Mouse (Mus musculus) hindbrain, embryonic 15.5 days (tissue): ENCODE results near the gene Hinfp. TPM values are rescaled to one million over a fixed set of nuclear protein-coding genes. Genes with fewer than 3 reads are reported as not detected.
A peak's percentile ranks its signal among the peaks of the same experiment; 100 is the strongest.

Source experiments
- ATAC-seq: fragments of 200-750 bp; cut with Nextera tagmentation; 2 replicates; pipeline ENCODE4 v1.8.0; 2017; ENCODE audit warnings: low read depth, moderate number of reproducible peaks, moderate TSS enrichment; ENCODE audit not compliant: low FRiP score
- H3K27ac ChIP-seq: fragments of 300-500 bp; sonication (generic); replicated peaks from 2 replicates; pipeline ENCODE4 v1.5.1; 2015; ENCODE audit warnings: mild to moderate bottlenecking, inconsistent platforms
- H3K27me3 ChIP-seq: fragments of 300-500 bp; sonication (generic); 2 replicates; pipeline ENCODE4 v1.6.1; 2015; ENCODE audit warnings: control low read depth, inconsistent platforms
- H3K36me3 ChIP-seq: fragments of 300-500 bp; sonication (generic); 2 replicates; pipeline ENCODE4 v1.6.1; 2015; ENCODE audit warnings: control low read depth, inconsistent platforms
- H3K4me1 ChIP-seq: fragments of 300-500 bp; sonication (generic); replicated peaks from 2 replicates; pipeline ENCODE4 v1.6.1; 2015; ENCODE audit warnings: control low read depth, inconsistent platforms
- H3K4me2 ChIP-seq: fragments of 300-500 bp; sonication (generic); 2 replicates; pipeline ENCODE4 v1.6.1; 2015; ENCODE audit warnings: moderate library complexity, mild to moderate bottlenecking, inconsistent platforms
- H3K4me3 ChIP-seq: fragments of 300-500 bp; sonication (generic); 2 replicates; pipeline ENCODE4 v1.5.1; 2015; ENCODE audit warnings: mild to moderate bottlenecking, inconsistent platforms
- H3K9ac ChIP-seq: fragments of 300-500 bp; sonication (generic); 2 replicates; pipeline ENCODE4 v1.6.1; 2015; ENCODE audit warnings: inconsistent platforms
- H3K9me3 ChIP-seq: fragments of 300-500 bp; sonication (generic); 2 replicates; pipeline ENCODE4 v1.6.1; 2016; ENCODE audit warnings: control low read depth, inconsistent platforms
- WGBS: fragments of 180-500 bp; shearing (Covaris S2); methylation state at CpG from one replicate; pipeline ENCODE4 v1.1.7; 2015; 5-methylcytosine and 5-hydroxymethylcytosine counted together
- polyA plus RNA-seq: library from polyadenylated mRNA; unstranded; fragments of >200 nt; fragmentation: Nextera tagmentation; extraction: Ambion mirVana; gene quantifications from 2 replicates; pipeline ENCODE4 v1.2.1, GENCODE M21; 2015

Gene Hinfp
- 25.7 and 28.8 TPM in 2 replicates for polyA plus RNA-seq

DNA sequence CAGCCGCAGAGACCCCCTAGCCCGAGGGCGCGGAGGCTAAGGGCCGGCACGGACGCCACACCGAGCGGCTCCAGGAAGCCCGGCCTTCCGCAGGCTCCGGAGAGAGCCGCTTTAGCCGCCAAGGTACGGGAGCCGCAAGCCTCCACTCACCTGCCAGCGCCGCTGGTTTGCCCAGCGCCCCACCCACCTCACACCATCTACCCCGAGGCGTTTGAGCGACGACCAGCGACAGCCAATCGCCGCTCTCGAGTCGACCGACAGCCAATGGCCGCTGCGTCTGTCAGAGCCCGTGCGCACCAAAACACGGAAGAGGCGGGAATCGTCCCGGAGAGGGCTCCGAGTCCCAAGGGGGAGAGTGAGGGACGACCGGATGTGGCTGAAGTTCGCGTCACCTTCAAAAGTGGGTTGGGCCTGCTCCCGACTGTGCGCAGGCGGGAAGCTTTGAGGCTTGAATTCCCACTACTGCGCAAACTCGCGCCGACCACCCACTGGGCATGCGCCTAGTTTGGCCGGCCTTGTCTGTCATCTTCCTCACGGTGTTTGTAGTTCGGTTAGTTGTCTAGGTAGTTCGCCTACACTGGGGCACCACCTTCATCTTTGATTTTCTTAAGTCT lies at the start of gene Hinfp:
Gene Hinfp (minus strand): TSS at position 206 of the 614 bp plus-strand sequence.
- under 1% methylated on average over 54 of the region's 54 CpGs for WGBS
- Histone ChIP-seq H3K27me3 (no peaks in the 10 kb centered on the region), H3K36me3 (peaks cover 15% of the 10 kb centered on the region), H3K4me1 (peaks cover 14% of the 10 kb centered on the region), H3K9me3 (no peaks in the 10 kb centered on the region), H3K4me2 (peak within 1 kb of the TSS; percentile 67), H3K4me3 (peak within 1 kb of the TSS; percentile 71), H3K9ac (peak within 1 kb of the TSS; percentile 90), H3K27ac (peak within 1 kb of the TSS; percentile 83)
- ATAC-seq = peak; percentile 98

DNA sequence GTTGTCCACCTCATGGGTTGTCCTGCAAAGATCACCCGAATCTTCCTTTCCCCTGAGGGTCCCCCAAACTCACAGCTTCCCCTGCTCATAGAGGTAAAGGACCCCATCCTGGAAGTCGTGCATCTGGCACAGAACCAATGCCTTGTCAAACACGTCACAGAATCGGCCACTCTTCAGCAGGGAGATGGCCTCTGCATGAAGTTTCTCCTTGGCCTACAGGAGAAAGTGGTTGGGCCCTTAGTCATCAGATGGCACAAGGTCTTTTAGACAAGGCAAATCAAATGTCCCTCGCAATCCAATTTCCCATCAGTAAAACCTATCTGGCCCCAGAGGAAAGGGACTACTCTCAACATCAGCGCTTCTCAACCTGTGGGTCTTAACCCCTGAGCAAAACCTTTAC lies 47.7 kb upstream of the Hinfp start:
- peaks cover 94% of the 10 kb centered on the region for H3K36me3 ChIP-seq
- H3K4me3 ChIP-seq = no peak overlapping the region
- no peak for ATAC-seq
- no peak overlapping the region for H3K27ac ChIP-seq
- no peaks in the 10 kb centered on the region for H3K9me3 ChIP-seq
- no peaks in the 10 kb centered on the region for H3K4me1 ChIP-seq
- WGBS = 95% methylated on average over 6 of the region's 6 CpGs
- H3K27me3 ChIP-seq = no peaks in the 10 kb centered on the region
- H3K4me2 ChIP-seq = no peak overlapping the region
- H3K9ac ChIP-seq = no peak overlapping the region

DNA sequence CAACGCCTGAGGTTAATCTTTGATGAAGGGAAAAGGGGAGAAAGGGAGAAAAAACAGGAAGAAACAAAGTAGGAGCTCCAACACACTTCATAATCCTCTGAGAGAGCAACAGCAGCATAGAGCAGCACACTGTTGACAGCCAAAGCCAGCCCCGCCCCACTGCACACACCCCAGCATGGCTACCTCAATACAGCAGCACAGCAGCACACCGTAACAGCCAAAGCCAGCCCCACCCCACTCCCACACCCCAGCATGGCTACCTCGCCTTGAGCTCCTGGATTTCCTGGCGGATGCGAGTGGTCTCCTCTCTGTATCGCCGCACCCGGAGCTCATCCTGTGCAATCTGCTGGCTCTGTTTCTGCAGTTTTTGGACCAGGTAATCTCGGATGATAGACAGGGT lies 46.9 kb upstream of the Hinfp start:
- ATAC-seq = no peak
- H3K4me1 ChIP-seq = no peaks in the 10 kb centered on the region
- H3K27ac ChIP-seq = no peak overlapping the region
- H3K4me2 ChIP-seq = no peak overlapping the region
- peaks cover 94% of the 10 kb centered on the region for H3K36me3 ChIP-seq
- H3K4me3 ChIP-seq = no peak overlapping the region
- no peak overlapping the region for H3K9ac ChIP-seq
- 94% methylated on average over 10 of the region's 10 CpGs for WGBS
- no peaks in the 10 kb centered on the region for H3K27me3 ChIP-seq
- H3K9me3 ChIP-seq = no peaks in the 10 kb centered on the region

DNA sequence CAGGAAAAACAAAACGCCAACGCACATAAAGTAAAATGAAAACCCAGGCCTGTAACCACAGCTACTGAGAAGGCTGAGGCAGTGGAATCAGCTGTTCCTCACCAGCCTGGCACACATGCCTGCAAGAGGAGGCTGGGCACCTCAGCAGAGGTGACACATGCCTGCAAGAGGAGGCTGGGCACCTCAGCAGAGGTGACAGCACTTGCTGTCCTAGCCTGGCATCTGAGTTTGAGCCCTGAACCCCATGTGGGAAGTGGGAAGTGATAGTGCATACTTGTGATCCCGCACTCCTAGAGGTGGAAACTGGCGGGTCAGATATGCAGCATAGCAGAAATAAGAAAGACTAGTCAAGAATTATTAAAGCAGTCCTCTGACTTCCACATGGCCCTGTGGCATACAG lies 45.9 kb upstream of the Hinfp start:
- H3K36me3 ChIP-seq = peaks cover 91% of the 10 kb centered on the region
- no peaks in the 10 kb centered on the region for H3K27me3 ChIP-seq
- no peak overlapping the region for H3K4me2 ChIP-seq
- WGBS = 94% methylated on average over 4 of the region's 4 CpGs
- no peak overlapping the region for H3K27ac ChIP-seq
- no peak overlapping the region for H3K9ac ChIP-seq
- H3K4me3 ChIP-seq = no peak overlapping the region
- no peaks in the 10 kb centered on the region for H3K9me3 ChIP-seq
- ATAC-seq = no peak
- H3K4me1 ChIP-seq = no peaks in the 10 kb centered on the region

DNA sequence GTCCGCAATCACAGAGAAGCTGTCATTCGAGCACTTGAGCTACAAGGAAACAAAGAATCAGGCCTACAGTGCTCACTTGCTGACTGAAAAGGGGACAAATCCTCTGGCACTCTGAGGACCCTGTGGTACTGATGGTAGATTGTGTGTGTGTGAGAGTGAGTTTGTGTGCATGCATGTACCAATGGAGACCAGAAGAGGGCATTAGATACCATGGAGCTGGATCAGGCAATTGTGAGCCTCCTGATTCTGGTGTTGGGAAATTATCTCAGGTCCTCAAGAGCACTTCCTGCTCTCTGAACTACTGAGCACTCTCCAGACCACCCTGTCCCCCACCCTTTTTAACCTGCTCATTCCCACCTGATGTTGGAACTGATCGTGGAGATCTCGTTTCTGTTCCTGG lies 43.1 kb upstream of the Hinfp start:
- no peaks in the 10 kb centered on the region for H3K9me3 ChIP-seq
- peaks cover 62% of the 10 kb centered on the region for H3K36me3 ChIP-seq
- 95% methylated on average over 4 of the region's 4 CpGs for WGBS
- peaks cover 5% of the 10 kb centered on the region; the same call in 1 of the 2 replicates for H3K4me1 ChIP-seq
- no peak overlapping the region for H3K9ac ChIP-seq
- H3K27ac ChIP-seq = no peak overlapping the region
- no peaks in the 10 kb centered on the region for H3K27me3 ChIP-seq
- no peak overlapping the region for H3K4me3 ChIP-seq
- H3K4me2 ChIP-seq = no peak overlapping the region
- no peak for ATAC-seq

GRCm38 (mm10) chr9:44347621-44348020 lies 42.1 kb upstream of the Hinfp start:
- no peak for ATAC-seq

GRCm38 (mm10) chr9:44347166-44347565 lies 41.7 kb upstream of the Hinfp start:
- no peak overlapping the region for H3K4me2 ChIP-seq
- H3K4me1 ChIP-seq = peaks cover 14% of the 10 kb centered on the region
- 95% methylated on average over 9 of the region's 9 CpGs for WGBS
- no peak for ATAC-seq
- no peaks in the 10 kb centered on the region for H3K9me3 ChIP-seq
- H3K27me3 ChIP-seq = no peaks in the 10 kb centered on the region
- no peak overlapping the region for H3K27ac ChIP-seq
- H3K4me3 ChIP-seq = no peak overlapping the region
- H3K36me3 ChIP-seq = peaks cover 48% of the 10 kb centered on the region
- H3K9ac ChIP-seq = no peak overlapping the region

More at GRCm38 (mm10) chr9:44347621-44348020, 42.1 kb upstream of the Hinfp start:
- 93% methylated on average over 4 of the region's 4 CpGs for WGBS
- H3K4me2 ChIP-seq = no peak overlapping the region
- no peaks in the 10 kb centered on the region for H3K27me3 ChIP-seq
- no peaks in the 10 kb centered on the region for H3K9me3 ChIP-seq
- no peak overlapping the region for H3K4me3 ChIP-seq
- peaks cover 11% of the 10 kb centered on the region for H3K4me1 ChIP-seq
- no peak overlapping the region for H3K27ac ChIP-seq
- H3K9ac ChIP-seq = no peak overlapping the region
- peaks cover 53% of the 10 kb centered on the region for H3K36me3 ChIP-seq

DNA sequence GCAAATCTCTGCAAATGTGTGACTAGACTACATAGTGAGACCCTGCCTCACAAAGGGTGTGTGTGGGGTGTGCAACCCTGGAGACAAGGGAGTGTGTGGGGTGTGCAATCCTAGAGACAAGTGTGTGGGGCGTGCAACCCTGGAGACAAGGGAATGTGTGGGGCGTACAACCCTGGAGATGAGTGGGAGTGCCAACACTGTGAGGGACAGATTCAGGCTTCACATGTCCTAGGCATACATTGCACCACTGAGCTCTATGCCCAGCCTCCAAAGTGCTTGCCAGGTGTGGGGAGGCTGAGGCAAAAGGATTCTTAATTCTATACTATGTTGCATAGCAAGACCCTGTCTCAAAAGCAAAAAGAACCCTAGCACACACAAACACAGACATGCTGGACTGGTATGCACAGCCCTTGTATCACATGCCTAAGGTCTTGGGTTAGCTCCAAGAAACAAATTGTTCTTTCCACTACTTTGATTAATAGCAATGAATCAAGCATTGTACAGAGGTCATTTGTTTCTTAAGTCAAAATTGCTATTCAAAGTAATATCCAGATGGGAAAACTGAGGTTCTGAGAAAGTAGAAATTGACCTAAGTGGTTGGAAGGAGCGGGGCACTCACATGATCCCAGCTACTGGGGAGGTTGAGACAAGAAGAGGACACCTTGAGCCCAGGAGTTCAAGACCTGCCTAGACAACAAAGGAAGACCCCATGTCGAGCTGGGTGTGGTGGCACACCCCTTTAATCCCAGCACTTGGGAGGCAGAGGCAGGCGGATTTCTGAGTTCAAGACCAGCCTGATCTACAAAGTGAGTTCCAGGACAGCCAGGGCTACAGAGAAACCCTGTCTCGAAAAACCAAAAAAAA lies 40.3 kb upstream of the Hinfp start:
- Histone ChIP-seq H3K4me1 (peaks cover 15% of the 10 kb centered on the region), H3K9ac (no peak overlapping the region), H3K4me2 (no peak overlapping the region), H3K4me3 (no peak overlapping the region), H3K36me3 (peaks cover 35% of the 10 kb centered on the region), H3K27ac (no peak overlapping the region), H3K9me3 (no peaks in the 10 kb centered on the region), H3K27me3 (no peaks in the 10 kb centered on the region)
- WGBS = 92% methylated on average over 6 of the region's 6 CpGs
- no peak for ATAC-seq

GRCm38 (mm10) chr9:44343781-44344421 lies 38.4 kb upstream of the Hinfp start, which contains the start of gene Hmbs:
Gene Hmbs, minus strand, starts transcription at chr9:44344228.
- H3K4me2 ChIP-seq = peak within 1 kb of the TSS; percentile 64

GRCm38 (mm10) chr9:44343290-44343689 lies 37.8 kb upstream of the Hinfp start:
- 0 out of 2 replicates have a peak, but pooled peaks have one; percentile 1 for ATAC-seq
- peaks cover 17% of the 10 kb centered on the region for H3K36me3 ChIP-seq
- peak overlapping the region; percentile 97 for H3K27ac ChIP-seq
- H3K4me1 ChIP-seq = peaks cover 15% of the 10 kb centered on the region
- no peaks in the 10 kb centered on the region for H3K9me3 ChIP-seq
- peak overlapping the region; percentile 67 for H3K4me3 ChIP-seq
- 15% methylated on average over 6 of the region's 6 CpGs for WGBS
- no peaks in the 10 kb centered on the region for H3K27me3 ChIP-seq
- H3K9ac ChIP-seq = peak overlapping the region; percentile 70
- H3K4me2 ChIP-seq = peak overlapping the region; percentile 64

More at GRCm38 (mm10) chr9:44343781-44344421, 38.4 kb upstream of the Hinfp start, which contains the start of gene Hmbs:
- peak within 1 kb of the TSS; percentile 97 for H3K27ac ChIP-seq
- H3K4me3 ChIP-seq = peak within 1 kb of the TSS; percentile 67
- peak; percentile 96 for ATAC-seq
- H3K9me3 ChIP-seq = no peaks in the 10 kb centered on the region
- H3K9ac ChIP-seq = peak within 1 kb of the TSS; percentile 70
- H3K36me3 ChIP-seq = peaks cover 19% of the 10 kb centered on the region
- H3K4me1 ChIP-seq = peaks cover 15% of the 10 kb centered on the region
- WGBS = 0% methylated on average over 39 of the region's 39 CpGs
- H3K27me3 ChIP-seq = no peaks in the 10 kb centered on the region

DNA sequence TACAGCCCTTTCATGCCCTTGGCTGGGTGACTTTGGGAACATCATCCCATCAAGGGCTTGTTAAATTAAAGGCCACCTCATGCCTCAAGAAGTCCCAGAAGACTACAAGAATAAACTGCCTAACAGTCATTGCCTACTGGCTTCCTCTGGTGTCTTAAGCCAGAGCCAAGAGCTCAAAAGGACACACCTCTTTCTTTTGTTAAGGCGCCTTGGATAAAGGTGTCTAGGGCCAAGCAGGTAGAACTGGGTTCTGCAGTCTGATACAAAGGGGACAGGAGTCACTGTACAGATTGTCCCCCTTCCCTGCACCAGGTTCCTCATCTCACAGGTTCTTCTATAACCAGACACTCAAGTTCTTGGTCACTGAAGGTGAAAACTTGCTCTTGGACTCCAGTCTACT lies 37.1 kb upstream of the Hinfp start:
- H3K27ac ChIP-seq = no peak overlapping the region
- H3K4me1 ChIP-seq = peaks cover 18% of the 10 kb centered on the region
- H3K36me3 ChIP-seq = peaks cover 13% of the 10 kb centered on the region
- H3K9me3 ChIP-seq = no peaks in the 10 kb centered on the region
- WGBS = 95% methylated on average over 1 of the region's 1 CpGs
- ATAC-seq = no peak
- H3K27me3 ChIP-seq = no peaks in the 10 kb centered on the region
- peak overlapping the region; percentile 64 for H3K4me2 ChIP-seq
- no peak overlapping the region for H3K9ac ChIP-seq
- no peak overlapping the region for H3K4me3 ChIP-seq

- H3K36me3 ChIP-seq = peaks cover 12% of the 10 kb centered on the region
- no peaks in the 10 kb centered on the region for H3K9me3 ChIP-seq
- H3K27ac ChIP-seq = no peak overlapping the region
- H3K27me3 ChIP-seq = no peaks in the 10 kb centered on the region
- no peak overlapping the region for H3K4me2 ChIP-seq
- WGBS = 90% methylated on average over 3 of the region's 3 CpGs
- H3K4me3 ChIP-seq = no peak overlapping the region
- H3K4me1 ChIP-seq = peaks cover 22% of the 10 kb centered on the region
- no peak overlapping the region for H3K9ac ChIP-seq
- ATAC-seq = no peak
Observed at GRCm38 (mm10) chr9:44342173-44342572, 36.7 kb upstream of the Hinfp start.
